Mouse (Mus musculus) lung, embryonic 16.5 days (tissue): ENCODE data around the gene Nudt3. TPM values are rescaled to one million over a fixed set of nuclear protein-coding genes. Genes with fewer than 3 reads are reported as not detected.

Experiments used
- ATAC-seq: fragments of 200-750 bp; cut with Nextera tagmentation; 2 replicates; pipeline ENCODE4 v1.8.0; 2017; ENCODE audit warnings: low read depth, mild to moderate bottlenecking, moderate library complexity
- H3K27ac ChIP-seq: fragments of 300-500 bp; sonication (generic); 2 replicates; pipeline ENCODE4 v1.5.1; 2014; ENCODE audit warnings: mild to moderate bottlenecking, control low read depth, low read length
- H3K27me3 ChIP-seq: fragments of 300-500 bp; sonication (generic); 2 replicates; pipeline ENCODE4 v1.6.1; 2014; ENCODE audit warnings: low read depth, low read length, mixed read lengths; ENCODE audit not compliant: control insufficient read depth, insufficient read depth
- H3K36me3 ChIP-seq: fragments of 300-500 bp; sonication (generic); 2 replicates; pipeline ENCODE4 v1.6.1; 2014; ENCODE audit warnings: low read length; ENCODE audit not compliant: control insufficient read depth, insufficient read depth
- H3K4me1 ChIP-seq: fragments of 300-500 bp; sonication (generic); replicated peaks from 2 replicates; pipeline ENCODE4 v1.6.1; 2014; ENCODE audit warnings: low read length, mixed read lengths; ENCODE audit not compliant: control insufficient read depth, insufficient read depth
- H3K4me2 ChIP-seq: fragments of 300-500 bp; sonication (generic); 2 replicates; pipeline ENCODE4 v1.6.1; 2014; ENCODE audit warnings: low read depth, low read length, control low read depth
- H3K4me3 ChIP-seq: fragments of 300-500 bp; sonication (generic); 2 replicates; pipeline ENCODE4 v1.5.1; 2014; ENCODE audit warnings: mild to moderate bottlenecking, low read length, control low read depth
- H3K9ac ChIP-seq: fragments of 300-500 bp; sonication (generic); 2 replicates; pipeline ENCODE4 v1.6.1; 2014; ENCODE audit warnings: low read length, control low read depth
- H3K9me3 ChIP-seq: fragments of 300-500 bp; sonication (generic); 2 replicates; pipeline ENCODE4 v1.6.1; 2016; ENCODE audit warnings: low read length; ENCODE audit not compliant: control insufficient read depth
- WGBS: fragments of 180-500 bp; shearing (Covaris S2); extraction: QIAGEN DNeasy Blood & Tissue Kit; methylation state at CpG from one replicate; pipeline ENCODE4 v1.1.7; 2014; 5-methylcytosine and 5-hydroxymethylcytosine counted together
- polyA plus RNA-seq: library from polyadenylated mRNA; unstranded; fragments of >200 nt; fragmentation: Nextera tagmentation; extraction: Ambion mirVana; gene quantifications from 2 replicates; pipeline ENCODE4 v1.2.1, GENCODE M21; 2015

Gene Nudt3
- polyA plus RNA-seq, 1 experiment from 2014 or later = 73.6 TPM

DNA sequence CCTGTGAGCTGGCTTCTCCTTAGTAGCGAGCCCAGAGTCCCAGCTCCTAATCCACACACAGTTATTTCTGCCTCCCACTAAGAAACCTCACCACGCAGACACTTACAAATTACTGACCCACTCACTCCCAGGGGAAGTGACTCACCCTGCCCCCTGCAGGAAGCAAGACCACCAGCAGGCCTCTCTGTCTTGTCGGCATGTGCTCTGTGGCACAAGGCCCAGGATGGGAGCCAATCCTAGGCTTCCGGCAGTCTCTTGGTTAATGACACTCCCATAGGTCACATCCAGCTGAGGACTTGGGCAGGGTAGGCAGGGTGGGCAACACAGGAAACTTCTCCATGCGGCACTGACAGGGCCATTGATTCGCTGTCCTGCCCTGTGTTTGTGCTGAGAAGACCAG is 45.8 kb downstream of the Nudt3 start:
- Histone ChIP-seq H3K27ac (no peak overlapping the region), H3K4me3 (no peak overlapping the region), H3K36me3 (peaks cover 21% of the 10 kb centered on the region), H3K4me2 (no peak overlapping the region), H3K4me1 (peaks cover 13% of the 10 kb centered on the region), H3K9me3 (no peaks in the 10 kb centered on the region), H3K9ac (no peak overlapping the region), H3K27me3 (no peaks in the 10 kb centered on the region)
- no peak for ATAC-seq
- WGBS = 64% methylated on average over 6 of the region's 6 CpGs

DNA sequence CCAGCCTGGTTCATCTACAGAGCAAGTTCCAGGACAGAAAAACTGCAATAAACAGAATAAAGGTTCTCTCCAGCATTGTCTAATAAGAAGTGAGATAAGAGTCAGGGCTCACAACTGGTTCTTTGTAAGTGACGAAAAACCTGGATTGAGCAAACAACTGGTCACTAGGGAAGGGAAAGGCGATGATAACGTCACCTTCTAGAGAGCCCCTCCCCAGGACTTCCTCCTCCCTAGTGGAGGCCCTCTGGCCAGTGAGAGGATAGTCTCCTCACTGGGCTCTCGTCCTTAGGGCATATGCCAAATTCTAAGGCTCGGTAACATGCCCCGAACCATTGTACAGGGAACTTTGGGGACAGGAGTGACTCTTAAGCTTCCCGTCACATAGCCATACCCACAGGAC is 47.2 kb downstream of the Nudt3 start:
- peaks cover 19% of the 10 kb centered on the region for H3K36me3 ChIP-seq
- ATAC-seq = no peak

GRCm38 (mm10) chr17:27575116-27575776 is 48.0 kb downstream of the Nudt3 start:
- H3K4me2 ChIP-seq = no peak overlapping the region
- H3K4me1 ChIP-seq = peaks cover 13% of the 10 kb centered on the region
- ATAC-seq = peak; percentile 13; the same call in 1 of the 2 replicates
- no peak overlapping the region for H3K9ac ChIP-seq
- no peak overlapping the region for H3K4me3 ChIP-seq
- H3K36me3 ChIP-seq = peaks cover 11% of the 10 kb centered on the region; the same call in 1 of the 2 replicates
- no peaks in the 10 kb centered on the region for H3K27me3 ChIP-seq
- no peaks in the 10 kb centered on the region for H3K9me3 ChIP-seq
- WGBS = 56% methylated on average over 10 of the region's 10 CpGs
- peak overlapping the region; percentile 63 for H3K27ac ChIP-seq

More for the DNA sequence above, 47.2 kb downstream of the Nudt3 start:
- Histone ChIP-seq H3K4me1 (peaks cover 13% of the 10 kb centered on the region), H3K4me2 (no peak overlapping the region), H3K27ac (peak overlapping the region; percentile 48), H3K27me3 (no peaks in the 10 kb centered on the region), H3K4me3 (no peak overlapping the region), H3K9ac (no peak overlapping the region), H3K9me3 (no peaks in the 10 kb centered on the region)
- 63% methylated on average over 7 of the region's 7 CpGs for WGBS

GRCm38 (mm10) chr17:27574470-27575115 is 48.7 kb downstream of the Nudt3 start:
- Histone ChIP-seq H3K27ac (peak overlapping the region; percentile 63), H3K27me3 (no peaks in the 10 kb centered on the region), H3K4me3 (no peak overlapping the region), H3K9ac (no peak overlapping the region), H3K4me1 (peaks cover 13% of the 10 kb centered on the region), H3K36me3 (peaks cover 8% of the 10 kb centered on the region; the same call in 1 of the 2 replicates), H3K4me2 (no peak overlapping the region), H3K9me3 (no peaks in the 10 kb centered on the region)
- WGBS = 74% methylated on average over 15 of the region's 16 CpGs
- peak; percentile 93 for ATAC-seq

DNA sequence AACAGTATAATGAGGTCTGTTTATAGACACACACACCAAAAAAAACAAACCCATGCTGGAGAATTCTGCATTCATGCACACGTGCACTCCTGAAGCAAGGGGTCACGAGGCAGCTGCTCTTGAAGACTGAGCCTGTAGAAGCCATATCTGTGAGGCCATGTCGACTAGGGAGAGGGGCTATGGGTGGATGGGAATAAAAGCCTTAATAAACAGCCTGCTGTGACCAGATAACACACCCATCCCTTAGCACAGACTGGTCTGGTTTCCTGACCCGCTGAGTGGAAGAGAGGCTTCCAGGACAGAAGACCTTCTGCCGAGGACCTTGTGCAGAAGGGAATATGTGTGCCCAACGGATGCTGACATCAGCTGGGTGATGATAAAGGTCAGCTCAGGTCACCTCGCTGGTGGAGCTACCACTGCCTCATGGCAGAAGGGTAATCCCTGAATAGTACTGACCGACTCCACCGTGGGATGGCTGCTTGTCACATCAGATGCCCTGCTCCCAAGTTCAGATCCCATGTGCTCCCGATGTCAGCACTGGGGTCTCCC is 49.4 kb downstream of the Nudt3 start:
- no peak overlapping the region for H3K4me3 ChIP-seq
- ATAC-seq = no peak
- H3K9me3 ChIP-seq = no peaks in the 10 kb centered on the region
- peaks cover 13% of the 10 kb centered on the region for H3K4me1 ChIP-seq
- no peak overlapping the region for H3K4me2 ChIP-seq
- no peak overlapping the region for H3K9ac ChIP-seq
- H3K27me3 ChIP-seq = no peaks in the 10 kb centered on the region
- H3K27ac ChIP-seq = peak overlapping the region; percentile 27; the same call in 1 of the 2 replicates
- peaks cover 4% of the 10 kb centered on the region; the same call in 1 of the 2 replicates for H3K36me3 ChIP-seq
- WGBS = 79% methylated on average over 10 of the region's 10 CpGs

- Histone ChIP-seq H3K4me1 (peaks cover 12% of the 10 kb centered on the region), H3K36me3 (no peaks in the 10 kb centered on the region), H3K9me3 (no peaks in the 10 kb centered on the region), H3K9ac (no peak overlapping the region), H3K4me2 (no peak overlapping the region), H3K27me3 (no peaks in the 10 kb centered on the region), H3K4me3 (no peak overlapping the region), H3K27ac (no peak overlapping the region)
- 68% methylated on average over 8 of the region's 8 CpGs for WGBS
- ATAC-seq = no peak
Measured at GRCm38 (mm10) chr17:27571315-27571714, 52.0 kb downstream of the Nudt3 start.

DNA sequence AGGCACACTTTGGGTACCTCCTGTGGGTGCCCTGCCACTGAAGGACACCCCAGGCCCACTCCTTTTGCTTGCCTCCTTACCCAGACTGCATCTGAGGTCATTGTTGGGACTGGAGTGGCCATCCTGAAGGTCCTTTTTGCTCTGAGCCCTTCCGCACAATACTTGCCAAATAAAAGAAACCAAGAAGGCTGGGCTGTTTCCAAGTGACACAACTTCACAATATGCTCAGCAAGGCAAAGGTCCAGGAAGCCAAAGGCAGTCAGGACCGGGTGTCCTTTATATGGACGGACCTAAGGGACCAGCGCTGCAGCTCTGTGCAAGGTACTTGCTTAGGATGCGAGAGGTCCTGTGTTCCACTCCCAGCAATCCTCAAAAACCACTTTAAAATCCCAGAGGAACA is 55.1 kb downstream of the Nudt3 start:
- no peak overlapping the region for H3K4me2 ChIP-seq
- WGBS = 87% methylated on average over 5 of the region's 5 CpGs

GRCm38 (mm10) chr17:27565942-27566267 is 57.4 kb downstream of the Nudt3 start:
- peak overlapping the region; percentile 97 for H3K4me2 ChIP-seq
- no peaks in the 10 kb centered on the region for H3K27me3 ChIP-seq
- H3K4me3 ChIP-seq = peak overlapping the region; percentile 74
- no peak overlapping the region for H3K27ac ChIP-seq
- 0% methylated on average over 13 of the region's 13 CpGs for WGBS
- H3K9me3 ChIP-seq = no peaks in the 10 kb centered on the region
- peaks cover 14% of the 10 kb centered on the region for H3K4me1 ChIP-seq
- ATAC-seq = peak; percentile 36; the same call in 1 of the 2 replicates
- H3K9ac ChIP-seq = peak overlapping the region; percentile 79
- H3K36me3 ChIP-seq = 0 out of 2 replicates have a peak, but pooled peaks cover 3% of the 10 kb centered on the region

More for the DNA sequence above, 55.1 kb downstream of the Nudt3 start:
- Histone ChIP-seq H3K4me1 (peaks cover 9% of the 10 kb centered on the region), H3K27ac (no peak overlapping the region), H3K4me3 (no peak overlapping the region), H3K9me3 (no peaks in the 10 kb centered on the region), H3K36me3 (no peaks in the 10 kb centered on the region), H3K27me3 (no peaks in the 10 kb centered on the region), H3K9ac (no peak overlapping the region)
- no peak for ATAC-seq

DNA sequence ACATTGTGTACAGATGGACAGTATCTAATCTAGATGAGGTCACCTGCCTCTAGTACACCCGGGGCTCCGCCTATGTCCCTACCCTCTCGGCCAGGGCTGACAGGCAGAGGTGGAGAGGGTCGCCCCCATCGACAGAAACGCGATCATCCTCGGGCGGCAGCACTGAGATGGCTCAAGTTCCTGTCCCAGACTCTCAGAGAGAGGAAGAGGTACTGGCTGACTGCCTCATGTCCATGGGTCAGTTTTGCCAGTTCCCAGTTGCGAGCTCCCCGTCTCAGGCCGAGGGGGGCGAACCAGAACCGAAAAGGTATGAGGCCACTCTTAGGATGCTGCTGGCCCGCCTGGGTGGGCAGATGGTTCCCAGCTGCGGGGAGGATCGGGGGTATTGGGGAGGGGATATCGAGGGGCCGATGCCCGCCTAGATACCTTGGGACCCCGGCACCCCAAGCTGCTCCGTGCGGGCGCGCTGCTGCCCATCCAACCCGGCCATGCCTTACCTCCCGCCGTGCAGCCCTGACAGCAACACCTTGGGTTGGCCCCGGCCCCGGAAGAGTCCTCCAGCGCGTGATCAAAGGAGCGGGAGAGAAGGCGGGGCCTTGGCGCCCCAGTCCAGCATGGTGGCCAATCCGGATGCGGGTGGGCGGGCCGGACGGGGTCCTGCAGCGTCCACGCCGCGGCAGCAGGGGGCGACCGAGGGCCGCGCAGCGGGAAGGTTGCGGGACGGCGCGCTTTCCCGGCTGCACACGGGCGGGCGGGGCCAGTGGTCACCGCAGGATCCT is 57.9 kb downstream of the Nudt3 start, which contains the start of gene AI413582:
Gene AI413582, minus strand, starts transcription at position 594 of the 779 bp plus-strand sequence.
- H3K36me3 ChIP-seq = 0 out of 2 replicates have a peak, but pooled peaks cover 3% of the 10 kb centered on the region
- no peaks in the 10 kb centered on the region for H3K27me3 ChIP-seq
- peak within 1 kb of the TSS; percentile 97 for H3K4me2 ChIP-seq
- peak within 1 kb of the TSS; percentile 79 for H3K9ac ChIP-seq
- H3K4me3 ChIP-seq = peak within 1 kb of the TSS; percentile 74
- no peaks in the 10 kb centered on the region for H3K9me3 ChIP-seq
- peaks cover 14% of the 10 kb centered on the region for H3K4me1 ChIP-seq
- H3K27ac ChIP-seq = peak within 1 kb of the TSS; percentile 28; the same call in 1 of the 2 replicates
- peak; percentile 94 for ATAC-seq
- under 1% methylated on average over 54 of the region's 58 CpGs for WGBS
